Mouse (Mus musculus): ENCODE results near the gene Mfsd12. TPM values are rescaled to one million over a fixed set of nuclear protein-coding genes. Genes with fewer than 3 reads are reported as not detected.
A peak's percentile ranks its signal among the peaks of the same experiment; 100 is the strongest.

Mfsd12 gene
- polyA plus RNA-seq, 1 experiment from 2014 or later: 13.1 TPM

DNA sequence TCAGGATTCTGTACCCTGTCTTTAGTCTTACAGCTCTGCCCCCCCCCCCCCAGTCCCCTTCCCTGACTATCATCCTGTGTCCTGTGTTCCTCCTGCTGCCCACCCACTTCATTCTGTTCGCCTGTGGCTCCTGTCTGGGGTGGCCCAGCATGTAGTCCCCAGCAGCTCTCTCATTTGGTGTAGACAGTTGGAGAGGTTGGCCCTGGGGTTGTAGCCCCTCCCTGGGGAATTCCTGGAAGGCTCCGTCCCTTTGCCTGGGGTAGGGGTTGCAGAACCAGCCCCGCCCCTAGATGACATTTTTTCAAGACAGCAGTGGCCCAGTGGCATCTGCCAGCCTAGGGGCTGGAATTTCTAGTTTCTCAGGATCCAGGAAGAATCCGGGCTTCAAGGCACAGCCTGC is 918 bp downstream of the Mfsd12 start:
- 18% methylated on average over 4 of the region's 4 CpGs for WGBS (ENCODE audit: insufficient replicate concordance)
- peak overlapping the region; percentile 87 for H3K4me3 ChIP-seq (replicated peaks)
- H3K36me3 ChIP-seq: peaks cover 31% of the 10 kb centered on the region
- no peaks in the 10 kb centered on the region for H3K27me3 ChIP-seq
- peak overlapping the region; percentile 98 for H3K27ac ChIP-seq
- DNase-seq (no peak), ATAC-seq (ENCODE audit: low read depth) (no peak)
- no peaks in the 10 kb centered on the region for H3K9me3 ChIP-seq (replicated peaks)
- H3K4me2 ChIP-seq: peak overlapping the region; percentile 95
- peak overlapping the region; percentile 99 for H3K9ac ChIP-seq
- H3K4me1 ChIP-seq (replicated peaks): peaks cover 87% of the 10 kb centered on the region

DNA sequence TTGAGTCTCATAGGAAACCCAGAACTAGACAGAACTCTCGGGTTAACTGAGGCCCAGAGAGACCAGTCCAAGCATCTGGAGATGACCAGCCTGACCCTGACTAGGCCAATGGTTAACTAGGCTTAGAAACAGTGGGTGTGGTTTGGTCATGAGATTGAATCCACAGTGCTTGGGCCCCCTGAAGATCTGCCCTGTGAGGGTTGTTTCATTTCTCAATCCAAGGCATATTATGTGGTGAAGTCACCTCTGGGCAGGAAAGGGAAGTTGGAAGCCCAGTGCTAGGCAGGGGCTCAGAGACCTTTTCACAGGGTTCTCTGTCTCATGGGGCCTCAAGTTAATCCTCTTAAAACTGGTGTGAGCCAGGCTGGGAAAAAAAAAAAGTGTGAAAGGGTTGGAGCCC is 1.6 kb downstream of the Mfsd12 start:
- Histone ChIP-seq H3K9ac (peak overlapping the region; percentile 99), H3K4me2 (peak overlapping the region; percentile 95), H3K9me3 (replicated peaks) (no peaks in the 10 kb centered on the region), H3K4me3 (replicated peaks) (peak overlapping the region; percentile 87), H3K4me1 (replicated peaks) (peaks cover 89% of the 10 kb centered on the region), H3K27ac (peak overlapping the region; percentile 98), H3K27me3 (no peaks in the 10 kb centered on the region), H3K36me3 (peaks cover 38% of the 10 kb centered on the region)
- ATAC-seq (ENCODE audit: low read depth): no peak
- no peak for DNase-seq
- WGBS (ENCODE audit: insufficient replicate concordance): 53% methylated on average over 1 of the region's 1 CpGs

DNA sequence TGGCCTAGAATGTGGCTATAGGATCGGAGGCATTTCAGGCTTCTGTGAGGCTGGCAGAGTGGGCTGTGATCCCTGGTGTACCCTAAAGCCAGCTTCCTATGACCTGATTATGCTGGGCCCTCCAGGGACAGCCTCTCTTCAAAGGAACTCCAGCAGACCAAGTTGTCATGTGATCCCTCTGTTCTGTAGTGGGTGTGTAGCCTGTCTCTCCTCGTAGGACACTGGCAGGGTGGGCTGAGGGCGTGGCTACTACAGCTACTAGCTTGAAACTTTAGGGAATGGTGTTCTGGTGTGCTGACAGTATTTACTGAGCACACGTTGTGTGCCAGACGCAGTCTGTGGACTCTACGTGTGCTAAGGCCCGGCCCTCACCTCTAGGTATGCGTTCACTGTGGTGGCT is 3.4 kb downstream of the Mfsd12 start:
- H3K9me3 ChIP-seq (replicated peaks): no peaks in the 10 kb centered on the region
- H3K4me1 ChIP-seq (replicated peaks): peaks cover 92% of the 10 kb centered on the region
- DNase-seq (no peak), ATAC-seq (ENCODE audit: low read depth) (no peak)
- H3K4me2 ChIP-seq: peak overlapping the region; percentile 95
- peak overlapping the region; percentile 99 for H3K9ac ChIP-seq
- peaks cover 46% of the 10 kb centered on the region for H3K36me3 ChIP-seq
- no peaks in the 10 kb centered on the region for H3K27me3 ChIP-seq
- peak overlapping the region; percentile 98 for H3K27ac ChIP-seq
- 70% methylated on average over 8 of the region's 8 CpGs for WGBS (ENCODE audit: insufficient replicate concordance)
- peak overlapping the region; percentile 20 for H3K4me3 ChIP-seq (replicated peaks)

DNA sequence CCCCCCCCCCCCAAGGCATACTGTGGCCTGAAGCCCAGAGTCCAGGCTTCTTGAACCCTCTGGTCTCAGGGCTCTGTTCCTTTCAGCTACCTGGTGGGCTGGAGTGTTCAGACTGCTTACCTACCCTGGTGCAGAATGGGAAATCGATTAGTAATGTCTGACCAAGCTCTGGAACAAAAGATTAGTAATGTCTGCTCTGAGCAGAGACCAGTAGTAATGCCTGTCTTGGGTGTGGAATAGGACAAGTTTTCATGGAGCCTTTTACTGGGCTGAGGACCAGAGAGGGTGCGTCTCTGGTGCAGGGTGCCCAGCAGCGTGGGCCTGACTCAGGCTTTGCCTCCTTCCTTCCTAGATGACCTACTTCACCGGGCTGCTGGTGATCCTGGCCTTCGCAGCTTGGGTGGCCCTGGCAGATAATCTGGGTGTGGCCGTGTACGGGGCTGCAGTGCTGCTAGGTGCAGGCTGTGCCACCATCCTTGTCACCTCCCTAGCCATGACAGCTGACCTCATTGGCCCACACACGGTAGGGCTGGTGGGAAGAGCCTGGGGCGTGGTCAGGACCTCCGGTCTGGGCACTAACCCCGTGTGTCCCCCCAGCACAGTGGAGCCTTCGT is 5.2 kb downstream of the Mfsd12 start:
- WGBS (ENCODE audit: insufficient replicate concordance): 22% methylated on average over 12 of the region's 12 CpGs
- H3K4me2 ChIP-seq: peak overlapping the region; percentile 95
- H3K4me1 ChIP-seq (replicated peaks): peaks cover 96% of the 10 kb centered on the region
- H3K27ac ChIP-seq: peak overlapping the region; percentile 98
- H3K9ac ChIP-seq: peak overlapping the region; percentile 99
- ATAC-seq (ENCODE audit: low read depth) (peak; percentile 88), DNase-seq (peak; percentile 87)
- H3K4me3 ChIP-seq (replicated peaks): peak overlapping the region; percentile 29
- no peaks in the 10 kb centered on the region for H3K9me3 ChIP-seq (replicated peaks)
- peaks cover 60% of the 10 kb centered on the region for H3K36me3 ChIP-seq
- no peaks in the 10 kb centered on the region for H3K27me3 ChIP-seq

DNA sequence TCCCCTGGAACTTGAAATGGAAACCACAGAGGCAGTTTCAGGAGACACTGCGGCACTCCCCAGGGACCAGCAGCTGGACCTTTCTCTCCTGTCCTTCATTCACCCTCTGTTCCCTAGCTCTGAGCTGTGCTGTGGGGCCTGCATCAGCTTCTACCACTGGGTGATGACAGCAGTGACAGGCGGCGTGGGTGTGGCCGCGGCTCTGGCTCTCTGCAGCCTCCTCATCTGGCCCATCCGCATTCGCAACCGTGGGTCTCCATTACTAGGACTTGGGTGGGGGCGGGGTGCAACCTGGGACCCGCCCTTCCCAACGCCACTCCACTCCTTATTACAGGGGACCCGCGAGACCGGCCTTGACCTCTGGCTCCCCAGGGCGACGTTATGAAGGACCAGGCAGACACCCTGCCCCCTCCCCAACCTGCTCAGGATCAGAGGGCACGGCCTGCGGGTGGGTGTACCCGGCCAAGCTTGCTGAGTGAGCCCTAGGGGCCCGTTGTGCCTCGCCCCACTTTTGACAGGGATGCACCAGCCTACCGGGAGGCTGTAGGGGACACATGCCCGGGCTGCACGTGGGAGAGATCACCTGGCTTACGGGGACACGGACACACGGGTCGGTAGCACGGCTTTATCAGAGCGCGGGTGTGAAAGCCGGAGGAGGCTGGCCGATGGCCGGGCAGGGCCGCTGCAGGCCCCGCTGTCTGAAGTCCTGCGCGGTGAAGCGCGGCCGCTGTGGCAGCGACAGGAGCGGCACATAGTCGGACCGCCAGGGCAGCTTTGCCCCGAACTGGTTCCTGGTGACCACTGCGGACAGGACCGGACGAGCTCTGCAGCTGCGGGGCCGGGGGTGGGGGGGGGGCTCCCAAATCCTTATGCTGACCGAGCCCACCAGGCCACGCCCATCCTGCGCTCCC is 6.4 kb downstream of the Mfsd12 start:
- DNase-seq (no peak), ATAC-seq (ENCODE audit: low read depth) (peak; percentile 24)
- peaks cover 73% of the 10 kb centered on the region for H3K36me3 ChIP-seq
- 55% methylated on average over 54 of the region's 54 CpGs for WGBS (ENCODE audit: insufficient replicate concordance)
- H3K4me2 ChIP-seq: peak overlapping the region; percentile 95
- H3K4me1 ChIP-seq (replicated peaks): peaks cover 96% of the 10 kb centered on the region
- H3K27ac ChIP-seq: peak overlapping the region; percentile 98
- H3K9ac ChIP-seq: peak overlapping the region; percentile 99
- H3K4me3 ChIP-seq (replicated peaks): peak overlapping the region; percentile 29
- H3K9me3 ChIP-seq (replicated peaks): no peaks in the 10 kb centered on the region
- H3K27me3 ChIP-seq: no peaks in the 10 kb centered on the region

DNA sequence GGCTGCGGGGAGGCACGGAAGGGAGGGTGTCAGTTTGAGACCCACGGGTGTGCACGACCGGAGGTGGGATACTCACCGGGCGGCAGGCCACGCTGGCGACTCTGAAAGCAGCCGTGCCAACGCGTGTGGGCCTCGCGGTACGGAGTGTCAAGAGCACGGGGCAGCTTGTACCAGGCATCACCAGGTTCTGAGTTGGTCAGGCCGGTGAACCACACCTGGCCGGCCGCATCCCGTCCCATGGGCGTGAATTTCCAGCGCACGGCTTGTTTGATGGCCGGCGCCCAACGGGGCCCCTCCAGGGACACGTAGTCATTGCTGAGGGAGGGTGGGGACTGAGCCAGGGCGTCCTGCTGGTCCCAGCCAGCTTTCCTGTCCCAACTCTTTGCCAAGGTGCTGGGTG is 7.4 kb downstream of the Mfsd12 start:
- Histone ChIP-seq H3K4me2 (peak overlapping the region; percentile 95), H3K27me3 (no peaks in the 10 kb centered on the region), H3K27ac (peak overlapping the region; percentile 98), H3K9me3 (replicated peaks) (no peaks in the 10 kb centered on the region), H3K4me1 (replicated peaks) (peaks cover 87% of the 10 kb centered on the region), H3K36me3 (peaks cover 82% of the 10 kb centered on the region), H3K4me3 (replicated peaks) (peak overlapping the region; percentile 29; the same call in 1 of the 2 replicates), H3K9ac (peak overlapping the region; percentile 99)
- ATAC-seq (ENCODE audit: low read depth) (no peak), DNase-seq (no peak)
- WGBS (ENCODE audit: insufficient replicate concordance): 47% methylated on average over 28 of the region's 28 CpGs

DNA sequence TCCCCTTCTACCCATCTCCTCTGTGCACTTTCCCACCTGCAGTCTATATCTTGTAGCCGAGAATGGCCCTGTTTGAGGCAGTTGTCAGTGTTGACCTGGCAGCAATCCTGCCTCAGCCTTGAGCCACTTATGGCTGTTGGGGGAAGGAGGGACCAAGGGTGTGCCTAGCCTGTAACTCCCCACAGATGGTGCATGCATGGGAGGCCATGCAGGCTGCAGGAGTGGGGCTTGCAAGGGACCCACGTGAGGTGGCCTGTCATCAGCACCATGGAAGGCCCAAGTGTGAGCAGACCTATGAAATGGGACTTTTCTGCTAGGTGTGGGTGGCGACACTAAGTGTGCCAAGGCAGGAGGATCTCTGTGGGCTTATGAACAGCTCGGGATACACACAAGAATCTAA is 7.8 kb downstream of the Mfsd12 start:
- DNase-seq (no peak), ATAC-seq (ENCODE audit: low read depth) (no peak)
- H3K4me1 ChIP-seq (replicated peaks): peaks cover 82% of the 10 kb centered on the region
- H3K27ac ChIP-seq: peak overlapping the region; percentile 98
- H3K9ac ChIP-seq: peak overlapping the region; percentile 99
- peaks cover 82% of the 10 kb centered on the region for H3K36me3 ChIP-seq
- peak overlapping the region; percentile 95; the same call in 1 of the 2 replicates for H3K4me2 ChIP-seq
- no peaks in the 10 kb centered on the region for H3K27me3 ChIP-seq
- no peak overlapping the region for H3K4me3 ChIP-seq (replicated peaks)
- WGBS (ENCODE audit: insufficient replicate concordance): 48% methylated on average over 4 of the region's 4 CpGs
- no peaks in the 10 kb centered on the region for H3K9me3 ChIP-seq (replicated peaks)

DNA sequence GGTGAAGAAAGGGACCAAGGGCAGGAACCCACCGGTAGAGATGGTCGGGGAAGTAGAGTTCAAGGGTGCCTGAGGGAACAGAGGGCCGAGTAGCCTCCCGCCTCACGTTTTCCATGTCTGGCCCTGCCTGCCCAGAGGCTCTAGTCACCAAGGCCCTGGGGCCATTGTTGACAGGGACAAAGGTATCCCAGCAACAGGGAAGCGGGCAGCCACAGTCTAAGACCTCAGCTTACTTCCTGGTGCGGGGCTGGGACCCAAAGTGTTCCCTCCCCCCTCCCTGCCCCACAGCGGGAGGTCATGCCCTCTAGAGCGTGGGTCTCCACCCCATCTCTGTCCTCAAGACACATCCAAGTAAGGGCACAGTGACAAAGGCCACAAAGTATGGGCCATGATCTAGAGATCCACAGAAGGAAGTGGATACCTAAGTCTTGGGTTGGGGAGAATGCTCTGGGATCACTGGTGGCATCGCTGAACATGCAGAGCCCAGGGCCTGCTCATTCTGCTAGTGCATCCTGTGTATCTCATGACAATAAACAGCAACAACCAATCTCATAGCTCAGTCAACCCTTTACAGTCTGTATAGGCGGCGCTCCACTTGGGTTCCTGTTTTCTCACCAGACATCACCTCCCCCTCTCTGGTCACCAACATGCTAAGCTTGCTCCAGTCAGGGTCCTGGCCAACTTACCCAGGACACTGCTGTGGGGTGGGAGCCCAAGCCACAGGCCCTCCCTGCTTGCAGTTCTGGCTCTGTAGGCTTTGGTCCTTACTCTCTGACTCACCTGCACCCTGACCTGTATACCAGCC is 8.6 kb downstream of the Mfsd12 start, which contains the start of gene 4930404N11Rik:
TSS of gene 4930404N11Rik (minus strand) at position 145 of the 805 bp plus-strand sequence.
- peak within 1 kb of the TSS; percentile 98 for H3K27ac ChIP-seq
- DNase-seq (no peak), ATAC-seq (ENCODE audit: low read depth) (no peak)
- 30% methylated on average over 12 of the region's 12 CpGs for WGBS (ENCODE audit: insufficient replicate concordance)
- peak within 1 kb of the TSS; percentile 29; the same call in 1 of the 2 replicates for H3K4me3 ChIP-seq (replicated peaks)
- H3K27me3 ChIP-seq: no peaks in the 10 kb centered on the region
- H3K4me1 ChIP-seq (replicated peaks): peaks cover 74% of the 10 kb centered on the region
- peak within 1 kb of the TSS; percentile 99 for H3K9ac ChIP-seq
- H3K36me3 ChIP-seq: peaks cover 82% of the 10 kb centered on the region
- peak within 1 kb of the TSS; percentile 95 for H3K4me2 ChIP-seq
- H3K9me3 ChIP-seq (replicated peaks): no peaks in the 10 kb centered on the region

DNA sequence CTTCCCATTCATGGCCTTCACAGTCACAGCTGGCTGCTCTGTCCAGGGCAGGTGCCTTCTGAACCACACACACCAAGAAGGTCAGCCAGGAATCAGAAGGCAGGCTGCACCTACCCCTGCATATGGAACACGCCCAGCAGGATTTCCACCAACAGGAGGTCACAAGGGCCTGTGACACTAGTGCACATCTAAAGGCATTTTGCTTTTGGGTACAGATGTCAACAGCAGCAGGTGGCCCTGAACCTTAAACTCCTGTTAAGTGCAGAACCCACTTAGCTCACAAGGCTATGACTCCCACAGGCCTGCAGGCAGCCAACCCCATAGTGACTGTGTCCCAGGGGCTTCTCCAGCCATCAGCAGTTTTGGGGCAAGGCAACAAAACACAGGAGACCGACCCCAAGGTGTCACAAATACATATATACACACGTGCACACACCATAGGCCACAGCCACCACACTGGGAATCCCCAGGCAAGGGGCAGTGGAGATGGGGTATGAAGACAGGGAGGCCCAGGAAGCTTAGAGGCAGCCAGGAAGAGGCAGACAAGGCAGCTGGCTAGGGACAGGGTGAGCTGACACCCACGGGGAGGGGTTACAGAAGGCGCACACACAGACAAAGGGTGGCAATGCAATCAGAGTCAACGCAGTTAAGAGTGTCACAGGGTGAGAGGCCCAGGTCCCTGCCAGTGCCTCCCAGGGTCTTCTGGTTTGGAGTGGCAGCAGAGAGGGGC is 9.4 kb downstream of the Mfsd12 start:
- Histone ChIP-seq H3K27me3 (no peaks in the 10 kb centered on the region), H3K27ac (peak overlapping the region; percentile 98), H3K4me3 (replicated peaks) (no peak overlapping the region), H3K9ac (peak overlapping the region; percentile 26; the same call in 1 of the 2 replicates), H3K36me3 (peaks cover 82% of the 10 kb centered on the region), H3K4me2 (no peak overlapping the region), H3K4me1 (replicated peaks) (peaks cover 67% of the 10 kb centered on the region), H3K9me3 (replicated peaks) (no peaks in the 10 kb centered on the region)
- ATAC-seq (ENCODE audit: low read depth): no peak
- DNase-seq: no peak
- WGBS (ENCODE audit: insufficient replicate concordance): 60% methylated on average over 6 of the region's 6 CpGs

DNA sequence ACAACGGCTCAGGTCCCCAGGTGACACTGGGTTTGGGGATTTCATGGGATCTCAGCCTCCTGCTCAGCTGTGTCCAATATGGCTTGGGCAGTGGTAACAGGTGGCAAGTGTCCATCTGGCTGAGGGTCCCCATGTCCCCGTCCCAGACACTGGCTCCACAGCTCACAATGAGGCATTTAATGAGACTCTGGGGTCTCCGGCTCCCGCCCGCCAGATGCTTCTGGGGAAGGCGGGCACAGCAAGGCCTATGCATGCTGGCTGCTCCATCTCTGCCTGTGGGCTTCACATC is 9.9 kb downstream of the Mfsd12 start:
- Histone ChIP-seq H3K27ac (peak overlapping the region; percentile 98), H3K4me2 (no peak overlapping the region), H3K27me3 (no peaks in the 10 kb centered on the region), H3K9me3 (replicated peaks) (no peaks in the 10 kb centered on the region), H3K9ac (0 out of 2 replicates have a peak overlapping the region, but pooled peaks have one; percentile 26), H3K36me3 (peaks cover 82% of the 10 kb centered on the region), H3K4me3 (replicated peaks) (no peak overlapping the region), H3K4me1 (replicated peaks) (peaks cover 64% of the 10 kb centered on the region)
- DNase-seq (no peak), ATAC-seq (ENCODE audit: low read depth) (no peak)
- WGBS (ENCODE audit: insufficient replicate concordance): 88% methylated on average over 6 of the region's 6 CpGs

Data from liver, embryonic 13.5 days (tissue).